Mouse (Mus musculus) kidney, postnatal 0 days (tissue): ENCODE measurements around the gene Gatad2a. TPM values are rescaled to one million over a fixed set of nuclear protein-coding genes. Genes with fewer than 3 reads are reported as not detected.
A peak's percentile ranks its signal among the peaks of the same experiment; 100 is the strongest.

Source experiments
- ATAC-seq: fragments of 200-750 bp; cut with Nextera tagmentation; replicated peaks from 2 replicates; pipeline ENCODE4 v1.8.0; 2017; ENCODE audit warnings: low read depth, moderate number of reproducible peaks, moderate TSS enrichment, moderate library complexity; ENCODE audit not compliant: low FRiP score
- DNase-seq: peaks from one replicate; pipeline ENCODE4 v3.0.0-alpha.2; 2016; ENCODE audit warnings: low spot score
- H3K27ac ChIP-seq: fragments of 300-500 bp; sonication (generic); 2 replicates; pipeline ENCODE4 v1.5.1; 2014; ENCODE audit warnings: mild to moderate bottlenecking
- H3K27me3 ChIP-seq: fragments of 300-500 bp; sonication (generic); 2 replicates; pipeline ENCODE4 v1.6.1; 2014; ENCODE audit warnings: low read length, mixed read lengths; ENCODE audit not compliant: insufficient read depth
- H3K36me3 ChIP-seq: fragments of 300-500 bp; sonication (generic); 2 replicates; pipeline ENCODE4 v1.6.1; 2014; ENCODE audit warnings: low read length, mixed read lengths; ENCODE audit not compliant: insufficient read depth
- H3K4me1 ChIP-seq: fragments of 300-500 bp; sonication (generic); replicated peaks from 2 replicates; pipeline ENCODE4 v1.6.1; 2014; ENCODE audit warnings: antibody characterized with exemption, low read length, mixed read lengths; ENCODE audit not compliant: insufficient read depth
- H3K4me2 ChIP-seq: fragments of 300-500 bp; sonication (generic); 2 replicates; pipeline ENCODE4 v1.6.1; 2014; ENCODE audit warnings: mild to moderate bottlenecking, low read length, moderate library complexity, mixed read lengths
- H3K4me3 ChIP-seq: fragments of 300-500 bp; sonication (generic); replicated peaks from 2 replicates; pipeline ENCODE4 v1.5.1; 2014; ENCODE audit warnings: low read depth, low read length
- H3K9ac ChIP-seq: fragments of 300-500 bp; sonication (generic); 2 replicates; pipeline ENCODE4 v1.6.1; 2014; ENCODE audit warnings: low read depth, low read length
- H3K9me3 ChIP-seq: fragments of 300-500 bp; sonication (generic); replicated peaks from 2 replicates; pipeline ENCODE4 v1.6.1; 2016; ENCODE audit warnings: low read length, inconsistent platforms, mixed read lengths
- CTCF ChIP-seq: IDR thresholded peaks from 2 replicates; pipeline ENCODE4 v1.5.1; 2016; ENCODE audit warnings: antibody characterized with exemption, low read depth, mild to moderate bottlenecking, moderate library complexity
- WGBS: fragments of 180-500 bp; shearing (Covaris S2); extraction: QIAGEN DNeasy Blood & Tissue Kit; methylation state at CpG from one replicate; pipeline ENCODE4 v1.1.7; 2014; 5-methylcytosine and 5-hydroxymethylcytosine counted together
- polyA plus RNA-seq: library from polyadenylated mRNA; unstranded; fragments of >200 nt; fragmentation: Nextera tagmentation; extraction: Ambion mirVana; gene quantifications from 2 replicates; pipeline ENCODE4 v1.2.1, GENCODE M21; 2015

Gene Gatad2a
- polyA plus RNA-seq: 41.7 and 49.5 TPM in 2 replicates

DNA sequence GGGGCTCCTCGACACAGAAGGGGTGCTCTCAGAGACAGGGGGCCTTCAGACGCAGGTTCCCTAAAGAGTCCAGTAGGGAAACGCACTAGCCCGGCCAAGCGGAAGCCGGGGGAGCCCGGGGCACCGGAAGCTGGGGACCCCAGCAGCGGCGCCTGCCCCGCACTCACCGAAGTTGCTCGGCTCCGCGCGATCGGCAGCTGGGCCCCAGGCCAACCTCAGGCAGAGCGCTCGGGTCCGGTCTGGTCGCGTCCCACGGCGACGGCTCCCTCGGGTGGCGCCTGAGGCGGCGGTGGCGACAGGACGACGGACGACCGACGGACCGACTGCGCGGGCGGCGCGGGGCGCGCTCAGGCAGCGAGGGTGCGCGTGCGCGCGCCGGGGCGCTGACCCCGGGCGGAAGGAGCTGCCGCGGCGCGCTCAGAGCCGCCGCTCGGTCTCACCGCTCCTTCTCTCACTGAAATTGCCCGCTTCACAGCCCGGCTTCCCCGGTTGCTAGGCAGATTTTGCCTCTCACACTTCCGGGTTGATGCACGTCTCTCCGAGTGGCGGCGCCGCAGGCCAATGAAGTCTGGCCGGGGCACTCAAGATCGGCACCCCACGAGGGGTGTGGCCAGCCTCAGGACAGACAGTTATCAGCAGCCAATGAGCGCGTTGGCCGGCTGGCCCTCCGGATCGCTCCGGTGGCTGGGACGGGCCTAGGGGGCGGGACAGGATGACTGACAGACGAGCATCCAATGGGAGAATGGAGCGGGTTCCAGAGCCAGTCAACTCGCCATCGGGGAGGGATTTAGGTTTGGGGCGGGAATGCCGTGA is at the start of gene Gatad2a:
Gatad2a (minus strand) TSS at position 609 of the 813 bp plus-strand sequence.
- ATAC-seq (peak; percentile 99), DNase-seq (peak; percentile 99)
- H3K9me3 ChIP-seq: no peaks in the 10 kb centered on the region
- peak within 1 kb of the TSS; percentile 90 for H3K9ac ChIP-seq
- peak; percentile 28 for TF ChIP-seq CTCF
- peak within 1 kb of the TSS; percentile 94 for H3K27ac ChIP-seq
- peaks cover 4% of the 10 kb centered on the region; the same call in 1 of the 2 replicates for H3K4me1 ChIP-seq
- H3K4me2 ChIP-seq: peak within 1 kb of the TSS; percentile 91
- peak within 1 kb of the TSS; percentile 98 for H3K4me3 ChIP-seq
- no peaks in the 10 kb centered on the region for H3K27me3 ChIP-seq
- WGBS: under 1% methylated on average over 72 of the region's 87 CpGs
- no peaks in the 10 kb centered on the region for H3K36me3 ChIP-seq

DNA sequence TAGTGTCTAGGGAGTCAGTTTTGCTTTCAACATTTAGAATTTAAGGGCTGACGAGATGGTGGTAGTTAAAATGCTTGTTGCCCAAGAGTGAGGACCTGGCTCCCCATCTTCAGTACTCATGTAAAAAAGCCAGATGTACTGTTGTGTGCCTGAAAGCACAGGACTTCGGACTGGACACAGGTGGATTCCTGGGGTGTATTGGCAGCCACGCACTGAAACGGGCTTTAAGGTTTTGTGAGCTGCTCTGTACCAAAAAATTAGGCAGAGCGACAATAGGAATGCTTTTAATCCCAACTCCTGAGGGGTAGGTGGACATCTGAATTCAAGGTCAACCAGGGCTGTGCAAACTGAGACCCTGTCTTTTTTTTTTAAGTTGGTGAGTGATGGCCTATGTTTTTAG is 47.8 kb upstream of the Gatad2a start:
- DNase-seq (no peak), ATAC-seq (no peak)
- H3K27ac ChIP-seq: no peak overlapping the region
- H3K36me3 ChIP-seq: no peaks in the 10 kb centered on the region; the same call in 1 of the 2 replicates
- no peaks in the 10 kb centered on the region for H3K9me3 ChIP-seq
- H3K9ac ChIP-seq: 0 out of 2 replicates have a peak overlapping the region, but pooled peaks have one; percentile 97
- no peak overlapping the region for H3K4me3 ChIP-seq
- TF ChIP-seq CTCF: no peak
- no peaks in the 10 kb centered on the region for H3K27me3 ChIP-seq
- 0 out of 2 replicates have a peak, but pooled peaks cover 24% of the 10 kb centered on the region for H3K4me1 ChIP-seq
- peak overlapping the region; percentile 91; the same call in 1 of the 2 replicates for H3K4me2 ChIP-seq
- WGBS: 84% methylated on average over 5 of the region's 5 CpGs

DNA sequence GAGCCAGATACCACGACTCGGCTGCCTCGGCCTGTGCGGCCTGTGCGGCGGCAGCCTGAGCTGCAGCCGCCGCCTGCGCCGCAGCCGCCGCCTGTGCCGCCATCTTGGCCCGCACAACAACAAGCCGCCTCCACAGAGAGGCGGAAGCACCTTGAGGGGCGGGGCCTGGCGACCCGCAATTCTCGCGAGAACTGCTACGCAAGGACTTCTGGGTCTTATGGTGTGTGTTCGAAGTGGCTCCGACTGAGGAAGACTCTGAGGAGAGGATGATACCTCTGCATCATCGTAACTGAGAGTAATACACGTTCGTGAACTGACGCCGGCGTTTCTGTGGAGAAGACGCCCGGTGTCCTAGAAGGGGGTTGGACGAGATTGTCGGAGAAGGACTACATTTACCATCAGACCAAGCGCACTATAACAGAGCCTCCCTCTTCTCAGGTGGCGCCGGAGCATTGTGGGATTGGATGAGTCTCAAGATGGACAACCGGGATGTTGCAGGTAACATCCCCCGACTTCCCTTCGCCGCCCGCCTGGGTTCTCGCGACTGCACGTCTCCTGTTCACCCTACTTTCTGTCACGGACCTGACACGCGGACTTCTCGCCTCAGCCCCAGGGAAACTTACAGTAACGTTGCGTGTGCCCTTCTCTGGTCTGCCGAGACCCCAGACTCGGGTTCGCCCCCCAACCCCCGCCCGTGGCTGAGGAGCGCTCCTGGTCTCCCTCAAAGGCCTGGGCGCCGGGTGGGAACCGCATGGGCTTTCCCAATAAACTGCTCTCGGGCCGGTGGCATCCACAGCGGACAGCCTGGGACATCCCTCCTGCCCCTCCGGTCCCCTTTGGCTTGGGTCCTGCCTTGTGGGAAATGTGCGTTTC is 46.6 kb upstream of the Gatad2a start, which contains the start of the genes Mau2 and Sugp1:
Mau2 (minus strand) TSS at position 152 of the 873 bp plus-strand sequence.
Sugp1 (plus strand) TSS at position 231 of the 873 bp plus-strand sequence.
- Histone ChIP-seq H3K4me1 (0 out of 2 replicates have a peak, but pooled peaks cover 24% of the 10 kb centered on the region), H3K9me3 (no peaks in the 10 kb centered on the region), H3K4me3 (peak within 1 kb of the TSS; percentile 100), H3K9ac (peak within 1 kb of the TSS; percentile 97), H3K27me3 (no peaks in the 10 kb centered on the region), H3K4me2 (peak within 1 kb of the TSS; percentile 91), H3K36me3 (no peaks in the 10 kb centered on the region), H3K27ac (peak within 1 kb of the TSS; percentile 75)
- WGBS: under 1% methylated on average over 65 of the region's 65 CpGs
- peak; percentile 95 for DNase-seq
- no peak for TF ChIP-seq CTCF
- peak; percentile 94 for ATAC-seq

DNA sequence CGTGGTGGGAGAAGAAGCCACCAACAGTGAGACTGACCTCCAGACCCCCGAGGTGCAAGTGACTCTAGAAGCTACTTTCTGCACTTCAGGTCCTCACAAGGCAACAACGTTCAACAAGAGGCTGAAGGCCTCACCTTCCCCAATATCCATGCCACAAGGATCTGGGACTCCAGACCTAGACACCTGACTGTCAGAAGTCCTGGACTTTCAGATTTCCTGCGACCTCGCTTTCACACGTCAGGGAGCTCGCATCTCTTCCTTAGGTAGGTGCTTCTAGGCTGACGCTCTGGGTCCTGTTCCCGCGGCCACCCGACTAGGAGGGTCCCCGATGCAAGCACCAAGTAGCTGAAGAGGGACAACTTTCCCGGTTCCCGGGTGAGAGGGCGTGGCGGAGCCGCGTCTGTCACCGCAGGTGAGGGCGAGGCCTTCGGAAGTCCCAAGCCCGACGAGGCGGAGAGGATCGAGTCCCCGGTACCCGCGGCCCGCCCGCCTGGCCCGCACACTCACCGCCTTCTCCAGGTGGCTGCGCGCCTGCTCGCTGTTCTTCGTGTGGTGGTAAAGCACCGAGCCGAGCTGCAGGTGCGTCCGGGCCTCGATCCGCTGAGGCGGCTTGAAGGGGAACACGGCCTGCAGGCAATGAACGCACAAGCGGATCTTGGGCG is 45.8 kb upstream of the Gatad2a start:
- H3K4me1 ChIP-seq: 0 out of 2 replicates have a peak, but pooled peaks cover 24% of the 10 kb centered on the region
- DNase-seq (peak; percentile 1), ATAC-seq (peak; percentile 44)
- no peaks in the 10 kb centered on the region for H3K9me3 ChIP-seq
- no peak for TF ChIP-seq CTCF
- H3K36me3 ChIP-seq: no peaks in the 10 kb centered on the region
- peak overlapping the region; percentile 100 for H3K4me3 ChIP-seq
- peak overlapping the region; percentile 91 for H3K4me2 ChIP-seq
- 1% methylated on average over 47 of the region's 47 CpGs for WGBS
- H3K27ac ChIP-seq: peak overlapping the region; percentile 75
- peak overlapping the region; percentile 97 for H3K9ac ChIP-seq
- H3K27me3 ChIP-seq: no peaks in the 10 kb centered on the region

DNA sequence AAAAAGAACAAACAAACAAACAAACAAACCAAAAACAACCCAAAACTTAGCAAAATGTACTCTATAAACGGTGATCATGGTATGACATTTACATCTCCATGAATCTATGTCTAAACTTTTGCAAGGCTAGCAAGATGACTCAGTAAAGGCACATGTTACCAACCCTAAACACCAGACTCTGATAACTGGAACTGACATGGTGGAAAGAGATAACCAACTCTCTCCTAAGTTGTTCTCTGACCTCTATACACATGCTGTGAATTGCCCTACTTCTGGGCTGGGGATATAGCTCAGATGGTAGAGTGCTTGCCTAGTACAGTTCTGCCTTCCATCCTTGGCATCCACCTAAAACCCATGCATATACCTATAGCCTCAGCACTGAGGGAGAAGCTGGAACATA is 41.8 kb upstream of the Gatad2a start:
- 94% methylated on average over 1 of the region's 1 CpGs for WGBS
- no peak for DNase-seq
- H3K4me1 ChIP-seq: 0 out of 2 replicates have a peak, but pooled peaks cover 18% of the 10 kb centered on the region

More for the DNA sequence above, 41.8 kb upstream of the Gatad2a start:
- no peak for TF ChIP-seq CTCF
- Histone ChIP-seq H3K27me3 (no peaks in the 10 kb centered on the region), H3K9ac (no peak overlapping the region), H3K4me2 (no peak overlapping the region), H3K36me3 (0 out of 2 replicates have a peak, but pooled peaks cover 6% of the 10 kb centered on the region), H3K4me3 (no peak overlapping the region), H3K9me3 (no peaks in the 10 kb centered on the region), H3K27ac (no peak overlapping the region)
- ATAC-seq: no peak
